Mouse (Mus musculus) liver, adult 2 months (tissue): Measurements from ENCODE around the gene Limk2.

Experiments
- CTCF ChIP-seq: fragments of 200-500 bp; IDR thresholded peaks from 2 replicates; pipeline ENCODE4 v1.5.1; 2011; ENCODE audit warnings: low read depth, low read length, control low read depth
- POLR2A ChIP-seq: fragments of 200-500 bp; IDR thresholded peaks from 2 replicates; pipeline ENCODE4 v1.6.1; 2011; ENCODE audit warnings: low read length, control low read depth; ENCODE audit not compliant: insufficient read depth; ENCODE audit errors: extremely low read depth

DNA sequence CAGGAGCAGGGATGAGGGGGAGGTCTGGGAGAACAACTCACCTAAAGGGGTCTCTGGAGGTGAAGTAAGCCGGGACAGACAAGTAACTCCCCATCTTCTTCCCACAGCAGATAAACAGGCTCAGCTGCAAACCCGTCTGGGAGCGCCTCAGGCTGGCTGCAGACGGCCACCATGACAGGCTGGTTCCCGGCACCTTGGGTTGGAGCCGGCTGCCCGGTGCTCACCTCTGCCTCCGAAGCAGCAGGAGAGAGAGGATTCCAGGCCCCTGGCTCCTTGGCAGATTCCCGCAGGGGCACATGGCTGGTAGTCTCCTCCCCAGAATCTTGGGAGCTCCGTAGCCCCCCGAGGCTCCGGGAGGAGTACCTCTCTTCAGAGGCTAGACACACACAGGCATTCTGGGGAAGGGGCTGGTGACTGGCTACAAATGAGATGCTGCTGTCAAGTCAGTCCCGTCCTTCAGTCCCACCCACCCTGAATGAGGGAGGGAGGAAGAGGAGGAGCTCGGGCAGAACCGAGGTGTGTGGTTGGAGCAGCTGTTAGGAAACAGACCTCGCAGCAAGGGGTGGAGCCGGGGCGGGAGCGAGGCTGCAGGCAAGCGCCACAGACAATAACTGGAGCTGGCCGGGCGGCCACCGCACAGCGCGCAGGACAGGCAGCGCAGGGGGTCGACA is 37.9 kb downstream of the Limk2 start:
- TF ChIP-seq CTCF (no peak), POLR2A (no peak)
